Mouse (Mus musculus): ENCODE data around the gene Fam111a.

Gene Fam111a

DNA sequence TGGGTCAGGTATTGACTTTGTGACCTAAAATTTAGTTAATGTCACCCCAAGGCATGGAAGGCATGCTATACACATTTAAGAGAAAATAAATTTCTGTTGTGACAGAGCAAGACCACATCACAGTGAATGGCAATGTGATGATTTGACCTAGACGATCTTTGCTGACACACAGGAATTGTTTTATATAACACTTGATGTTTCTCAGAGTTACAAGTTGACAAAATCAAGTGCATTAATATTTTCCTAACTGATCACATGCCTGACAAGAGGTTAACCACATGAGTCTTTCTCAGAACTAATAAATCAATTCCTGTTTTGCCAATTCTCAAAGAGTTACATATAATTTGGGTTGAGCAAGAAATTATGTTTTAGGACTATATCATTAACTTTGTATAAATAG, 68.1 kb downstream of the Fam111a start:
- DNase-seq (ENCODE audit: low spot score in 2 of 2) = no peak

DNA sequence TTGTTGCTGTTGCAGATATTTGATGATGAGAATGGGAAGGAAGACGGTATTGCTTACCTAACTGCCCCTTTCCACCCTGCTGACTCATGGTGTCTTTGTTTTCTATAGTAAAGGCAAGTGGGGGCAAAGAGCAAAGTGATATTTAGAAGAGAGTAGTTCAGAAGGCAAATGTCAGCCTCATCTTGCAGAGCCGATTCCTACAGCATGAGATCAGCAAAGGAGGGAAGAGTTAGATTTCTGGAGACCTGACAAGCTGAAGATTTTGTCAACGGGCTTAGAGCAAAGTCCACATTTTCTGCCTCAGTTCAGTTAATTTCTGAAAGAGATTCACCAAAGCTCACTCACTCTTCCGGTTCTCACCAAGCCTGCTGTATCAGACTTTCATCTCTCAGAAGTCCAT, 87.6 kb downstream of the Fam111a start, which contains the start of gene Glyat:
Gene Glyat (plus strand): TSS at position 133 of the 400 bp plus-strand sequence.
- no peak for DNase-seq (ENCODE audit: low spot score in 2 of 2)

DNA sequence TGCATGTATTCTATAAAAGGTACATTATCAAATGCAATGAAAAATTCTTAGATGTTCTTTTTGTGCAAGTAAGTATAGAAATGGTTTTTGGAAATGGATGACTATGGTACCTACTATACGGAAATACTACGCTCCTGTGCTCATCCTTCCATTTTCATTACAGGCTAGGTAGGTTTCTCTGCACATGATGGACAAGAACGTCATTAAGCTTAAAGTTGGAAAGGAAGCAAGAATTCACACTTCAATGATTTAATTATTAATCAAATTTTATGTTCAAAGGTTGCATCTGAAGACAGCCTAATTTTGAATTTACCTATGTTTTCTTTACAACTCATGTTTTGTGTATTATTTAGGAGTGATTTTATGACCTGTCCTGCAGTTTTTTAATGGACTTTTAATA, 88.7 kb downstream of the Fam111a start:
- DNase-seq (ENCODE audit: low spot score in 2 of 2) = no peak

DNA sequence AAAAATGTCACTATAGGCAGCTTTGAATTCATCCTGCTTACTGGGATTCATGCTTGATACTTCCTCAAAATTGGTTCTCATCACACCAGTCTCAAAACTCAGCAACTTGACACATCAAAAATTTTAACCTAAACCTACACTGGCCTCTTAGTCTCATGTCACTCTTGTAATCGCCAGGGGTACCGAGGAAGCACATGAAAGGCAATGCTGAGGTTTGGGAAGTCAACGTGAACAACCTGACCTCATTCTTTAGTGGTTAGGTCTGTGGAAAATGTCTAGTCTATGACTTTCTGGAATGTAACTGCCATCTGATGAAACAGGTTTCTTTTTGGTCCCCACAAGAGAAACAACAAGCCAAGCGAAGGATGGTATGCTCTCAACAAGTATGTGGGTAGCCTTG, 89.4 kb downstream of the Fam111a start:
- no peak for DNase-seq (ENCODE audit: low spot score in 2 of 2)

DNA sequence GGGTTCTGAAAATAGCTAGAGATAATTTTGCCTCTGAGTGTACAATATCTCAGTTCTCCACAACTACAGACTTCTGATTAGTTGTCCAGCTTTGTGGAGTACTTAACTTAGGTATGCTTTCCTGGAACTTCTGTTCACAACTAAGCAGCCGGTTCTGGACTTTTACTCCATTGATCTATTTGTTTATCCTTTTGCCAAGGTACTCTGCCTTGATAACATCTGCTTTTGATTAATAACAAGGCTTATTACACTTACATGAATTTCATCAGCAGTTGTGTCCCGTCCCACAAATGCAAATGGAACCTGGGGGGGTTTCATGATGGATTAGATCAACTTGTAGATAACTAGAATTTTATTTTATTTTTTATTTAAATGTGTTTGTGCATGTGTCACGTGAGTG, 91.3 kb downstream of the Fam111a start:
- DNase-seq (ENCODE audit: low spot score in 2 of 2) = no peak

DNA sequence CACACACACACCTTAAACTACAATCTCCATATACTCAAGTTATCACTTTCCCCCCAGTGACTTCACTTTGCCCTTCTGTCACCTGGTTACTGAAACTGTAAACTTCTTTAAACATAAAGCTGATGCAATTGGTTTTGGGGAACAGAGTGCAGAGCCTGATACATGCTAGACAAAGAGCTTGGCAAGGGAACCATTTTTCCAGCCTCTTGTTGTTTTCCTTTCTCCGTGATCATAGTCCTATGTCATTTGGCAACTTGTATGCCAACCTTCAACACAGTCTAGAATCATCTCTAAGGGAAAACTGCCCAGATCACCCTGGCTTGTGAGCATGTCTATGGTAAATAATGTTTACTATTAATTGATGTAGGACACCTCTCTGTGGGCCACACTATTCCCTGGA, 92.5 kb downstream of the Fam111a start:
- no peak for DNase-seq (ENCODE audit: low spot score in 2 of 2)

Data from cerebellum, postnatal 4 days (tissue).